Mouse (Mus musculus) gastrocnemius, postnatal 4 days (tissue): Measurements from ENCODE around the gene Hdac11. TPM values are rescaled to one million over a fixed set of nuclear protein-coding genes. Genes with fewer than 3 reads are reported as not detected.
"Not testable (repeated sequence)": the region's sequence is repeated elsewhere in the genome, so short reads cannot be mapped to it uniquely, and the experiment has no call there.

ENCODE experiments used
- DNase-seq, 2 experiments: peaks; one replicate each; pipeline ENCODE4 v3.0.0; 2021 to 2022; ENCODE audit warnings: low spot score in 2 of 2, mixed read lengths in 2 of 2
- long read RNA-seq, 2 experiments: library from polyadenylated mRNA; stranded (forward); transcript quantifications; one replicate each; pipeline ENCODE4 v2.0.0; 2021
- total RNA-seq, 2 experiments: library from RNA; stranded (reverse); gene quantifications; 2 replicates each; pipeline ENCODE4 v1.2.3; 2021

Gene Hdac11
- total RNA-seq, result 10 to 100 TPM; 25.0 to 25.1 TPM
- long read RNA-seq, experiment 1, transcript Hdac11-201 (10 exons, 2,653 nt), result major isoform, 15 of 25 reads
- long read RNA-seq, experiment 1, partial matches to known transcripts, result 9 of 25 reads
- long read RNA-seq, experiment 1, other reads (novel, unspliced or antisense), result 0 of 25 reads
- long read RNA-seq, experiment 2, transcript Hdac11-201 (10 exons, 2,653 nt), result major isoform, 16 of 25 reads
- long read RNA-seq, experiment 2, partial matches to known transcripts, result 7 of 25 reads
- long read RNA-seq, experiment 2, other reads (novel, unspliced or antisense), result 1 of 25 reads

- DNase-seq, result peak; percentile 71 to 88
Measured at GRCm38 (mm10) chr6:91156554-91157236, at the start of gene Hdac11. Gene Hdac11 (plus strand): TSS chr6:91156665.

- no peak for DNase-seq
Measured at GRCm38 (mm10) chr6:91108301-91108916, 48.1 kb upstream of the Hdac11 start.

- DNase-seq, result no peak
Measured at GRCm38 (mm10) chr6:91108917-91109450, 47.5 kb upstream of the Hdac11 start.

GRCm38 (mm10) chr6:91109489-91109888 lies 47.0 kb upstream of the Hdac11 start:
- no peak for DNase-seq

- no peak for DNase-seq
Measured at GRCm38 (mm10) chr6:91110323-91111020, 46.0 kb upstream of the Hdac11 start.

GRCm38 (mm10) chr6:91111141-91111953 lies 45.1 kb upstream of the Hdac11 start:
- no peak for DNase-seq

- DNase-seq, result no peak
Measured at GRCm38 (mm10) chr6:91111954-91112252, 44.6 kb upstream of the Hdac11 start.

GRCm38 (mm10) chr6:91114716-91115115 lies 41.7 kb upstream of the Hdac11 start:
- DNase-seq, result no peak

- no peak for DNase-seq
Measured at GRCm38 (mm10) chr6:91115158-91115557, 41.3 kb upstream of the Hdac11 start.

- no peak for DNase-seq
Measured at GRCm38 (mm10) chr6:91115863-91116243, 40.6 kb upstream of the Hdac11 start.

GRCm38 (mm10) chr6:91116244-91117145 lies 40.0 kb upstream of the Hdac11 start, which contains the start of gene Nup210:
Gene Nup210 (minus strand): TSS chr6:91116829.
- DNase-seq, result peak; percentile 92 to 97

- DNase-seq, result no peak
Measured at GRCm38 (mm10) chr6:91117149-91117548, 39.3 kb upstream of the Hdac11 start.

- DNase-seq, result no peak
Measured at GRCm38 (mm10) chr6:91118526-91118925, 37.9 kb upstream of the Hdac11 start.

- no peak for DNase-seq
Measured at GRCm38 (mm10) chr6:91120206-91120605, 36.3 kb upstream of the Hdac11 start.

- not testable (repeated sequence) for DNase-seq
Measured at GRCm38 (mm10) chr6:91121089-91121488, 35.4 kb upstream of the Hdac11 start.

- no peak for DNase-seq
Measured at GRCm38 (mm10) chr6:91123453-91123852, 33.0 kb upstream of the Hdac11 start.

- DNase-seq, result no peak
Measured at GRCm38 (mm10) chr6:91124286-91125227, 31.9 kb upstream of the Hdac11 start.

GRCm38 (mm10) chr6:91125228-91125585 lies 31.3 kb upstream of the Hdac11 start:
- DNase-seq, result no peak

- no peak for DNase-seq
Measured at GRCm38 (mm10) chr6:91128996-91129395, 27.5 kb upstream of the Hdac11 start.
